Mouse (Mus musculus): Measurements from ENCODE around the gene Rbpms2.

DNA sequence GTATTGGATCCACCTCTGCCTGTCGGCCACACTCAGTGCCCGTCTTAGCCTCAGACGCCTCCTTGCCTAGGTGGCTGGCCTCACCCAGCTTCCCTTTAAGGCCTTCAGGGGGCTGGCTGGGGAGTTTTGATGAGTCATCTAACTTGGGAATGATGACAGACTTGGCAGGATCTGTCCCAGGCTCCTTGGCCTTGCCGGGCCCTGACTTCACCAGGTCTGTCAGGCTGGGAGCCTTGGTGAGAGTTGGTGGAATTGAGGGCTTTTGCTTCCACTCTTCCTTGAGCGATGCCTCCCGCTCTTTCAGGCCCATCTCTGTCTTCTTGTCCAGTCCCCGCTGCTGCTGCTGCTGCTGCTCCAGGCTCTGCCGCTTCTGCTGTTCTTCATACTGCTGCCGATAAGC lies 72.8 kb downstream of the Rbpms2 start:
- no peak for TF ChIP-seq CTCF (IDR thresholded peaks at IDR 0.05; ENCODE audit: low read depth)
- no peak for TF ChIP-seq EP300 (IDR thresholded peaks at IDR 0.05; ENCODE audit: low read depth)
